Mouse (Mus musculus): ENCODE results near the gene Cx3cr1. TPM values are rescaled to one million over a fixed set of nuclear protein-coding genes. Genes with fewer than 3 reads are reported as not detected.

Gene Cx3cr1
- polyA plus RNA-seq, 1 experiment from 2014 or later: 3.9 TPM

Other genes with a start within 250 kb of the Cx3cr1 start
- 1.1 and 1.5 TPM in 2 replicates for gene Scn11a, start 244.4 kb downstream of the Cx3cr1 start, polyA plus RNA-seq (2014; fragmentation: Nextera tagmentation; extraction: Ambion mirVana)
- gene Wdr48, start 175.0 kb downstream of the Cx3cr1 start, polyA plus RNA-seq (2014; fragmentation: Nextera tagmentation; extraction: Ambion mirVana): 60.7 and 67.0 TPM in 2 replicates
- 19.3 and 25.7 TPM in 2 replicates for gene Gorasp1, start 132.3 kb downstream of the Cx3cr1 start, polyA plus RNA-seq (2014; fragmentation: Nextera tagmentation; extraction: Ambion mirVana)
- gene Ttc21a, start 132.3 kb downstream of the Cx3cr1 start, polyA plus RNA-seq (2014; fragmentation: Nextera tagmentation; extraction: Ambion mirVana): 0.11 and 0.33 TPM in 2 replicates
- 1.5 and 1.6 TPM in 2 replicates for gene Csrnp1, start 85.2 kb downstream of the Cx3cr1 start, polyA plus RNA-seq (2014; fragmentation: Nextera tagmentation; extraction: Ambion mirVana)
- not detected in 2 replicates for gene Xirp1, start 46.3 kb downstream of the Cx3cr1 start, polyA plus RNA-seq (2014; fragmentation: Nextera tagmentation; extraction: Ambion mirVana)
- gene Ccr8, start 22.2 kb upstream of the Cx3cr1 start, polyA plus RNA-seq (2014; fragmentation: Nextera tagmentation; extraction: Ambion mirVana): not detected in 2 replicates
- gene Slc25a38, start 40.5 kb upstream of the Cx3cr1 start, polyA plus RNA-seq (2014; fragmentation: Nextera tagmentation; extraction: Ambion mirVana): 33.7 and 38.1 TPM in 2 replicates
- gene Rpsa, start 57.8 kb upstream of the Cx3cr1 start, polyA plus RNA-seq (2014; fragmentation: Nextera tagmentation; extraction: Ambion mirVana): 1,443 and 1,598 TPM in 2 replicates
- gene Mobp, start 79.8 kb upstream of the Cx3cr1 start, polyA plus RNA-seq (2014; fragmentation: Nextera tagmentation; extraction: Ambion mirVana): 1.9 and 3.2 TPM in 2 replicates
- 0.28 and 0.86 TPM in 2 replicates for gene Myrip, start 231.6 kb upstream of the Cx3cr1 start, polyA plus RNA-seq (2014; fragmentation: Nextera tagmentation; extraction: Ambion mirVana)